Mouse (Mus musculus): Measurements from ENCODE around the gene Tmem100.

DNA sequence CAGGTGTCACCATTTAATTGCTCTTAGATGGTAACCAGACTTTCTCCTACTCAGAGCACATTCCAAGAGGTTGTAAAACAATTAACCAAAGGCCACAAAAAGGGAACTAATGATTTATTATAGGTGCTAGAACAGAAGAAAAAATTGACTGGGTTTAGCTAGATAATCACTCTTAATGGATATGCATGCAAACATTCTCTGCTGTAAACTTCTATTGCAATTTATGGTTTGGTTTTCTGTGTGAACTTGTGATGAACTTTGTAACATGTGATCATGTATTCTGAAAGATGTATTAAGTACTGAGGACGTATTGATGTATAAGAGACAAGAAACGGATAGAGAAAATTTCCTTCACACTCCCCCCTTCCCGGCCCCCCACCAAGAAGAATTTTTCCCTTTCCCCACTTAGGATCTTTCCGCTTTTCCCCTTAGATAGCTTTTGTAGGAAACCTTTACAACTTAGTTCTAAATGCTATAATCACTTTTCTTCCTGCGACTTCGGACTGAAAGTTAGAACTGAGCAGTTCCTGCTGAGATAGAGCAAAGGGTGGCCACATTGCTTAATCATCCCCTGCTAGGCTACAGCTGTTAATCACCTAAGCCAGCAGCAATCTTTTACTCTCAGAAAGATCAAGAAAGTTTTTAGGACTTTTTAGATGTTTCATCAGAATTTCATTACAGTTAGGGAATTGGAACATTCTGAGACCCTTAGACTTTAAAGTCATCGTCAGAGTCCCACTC lies 22.2 kb upstream of the Tmem100 start:
- no peak for TF ChIP-seq CTCF (IDR thresholded peaks at IDR 0.05; ENCODE audit: insufficient read depth, low read length)
- TF ChIP-seq POLR2A (IDR thresholded peaks at IDR 0.05; ENCODE audit: borderline replicate concordance, extremely low read depth, low read depth, low read length): no peak

All from lung, adult 2 months (tissue).